Mouse (Mus musculus) neutrophil, adult 5-6 weeks (primary cell): ENCODE measurements at regions not wholly inside any gene's neighbourhood (a gene's known extent, or its start where the extent isn't known, plus 50 kb on each side); places are given as distances from the start of the nearest gene placed in this dataset.
"Not testable (repeated sequence)": the region's sequence is repeated elsewhere in the genome, so short reads cannot be mapped to it uniquely, and the experiment has no call there.

ENCODE experiments used
- ATAC-seq: fragments of 151-379, 151-347 bp; 2 replicates; pipeline ENCODE4 v1.8.0; 2017; ENCODE audit warnings: mild to moderate bottlenecking, moderate TSS enrichment; ENCODE audit not compliant: insufficient number of reproducible peaks, poor library complexity, low FRiP score, severe bottlenecking; ENCODE audit errors: extremely low read depth

DNA sequence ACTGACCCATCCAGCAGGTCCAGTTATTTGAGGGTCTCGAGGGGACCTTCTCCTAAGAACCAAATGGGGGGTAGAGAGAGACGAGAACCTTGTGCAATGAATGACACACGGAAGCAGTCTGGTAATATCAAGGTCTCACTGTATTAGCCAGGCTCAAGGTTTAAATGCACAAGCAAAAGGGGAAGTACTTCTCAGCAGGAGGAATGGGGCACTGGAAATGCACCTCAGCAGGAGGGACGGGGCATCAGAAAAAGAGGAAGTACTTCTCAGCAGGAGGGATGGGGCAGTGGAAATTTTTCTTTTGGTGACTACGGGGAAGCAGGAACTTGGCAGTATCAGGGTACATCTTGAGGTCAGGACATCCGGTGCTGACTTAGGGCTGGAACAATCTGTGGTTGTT, 74.9 kb upstream of the Vmn1r3 start:
- ATAC-seq, result not testable (repeated sequence)

DNA sequence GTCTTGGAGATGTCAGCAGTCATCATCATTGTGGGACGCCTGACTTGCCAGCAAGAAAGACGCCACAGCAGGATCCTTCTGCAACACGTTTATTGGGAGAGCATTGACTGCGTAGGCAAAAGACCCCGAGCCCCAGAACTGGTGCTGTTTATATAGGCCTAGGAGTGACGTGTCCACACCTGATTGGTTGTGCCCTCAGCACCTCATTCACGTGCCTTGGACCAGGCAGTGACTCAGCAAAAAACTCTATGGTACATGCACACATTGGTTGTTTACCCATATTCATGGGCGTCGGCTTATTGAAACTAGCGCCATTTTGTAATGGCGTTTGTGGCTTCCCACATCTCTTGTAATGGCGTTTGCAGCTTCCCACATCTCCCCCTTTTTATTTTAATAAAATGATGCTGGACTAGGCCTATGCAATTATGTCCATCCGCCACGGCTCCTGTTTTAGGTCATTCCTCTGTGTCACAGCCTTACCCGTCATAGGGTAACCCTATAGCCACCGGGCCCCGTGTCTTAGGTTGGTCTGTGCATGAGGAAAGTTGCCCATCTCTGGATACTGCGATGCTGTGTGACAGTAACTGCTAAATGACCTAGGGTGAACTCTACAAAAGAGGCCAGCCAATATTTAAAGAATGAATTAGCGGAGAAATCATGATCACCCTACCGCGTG, 67.6 kb upstream of the Vmn1r3 start:
- not testable (repeated sequence) for ATAC-seq

DNA sequence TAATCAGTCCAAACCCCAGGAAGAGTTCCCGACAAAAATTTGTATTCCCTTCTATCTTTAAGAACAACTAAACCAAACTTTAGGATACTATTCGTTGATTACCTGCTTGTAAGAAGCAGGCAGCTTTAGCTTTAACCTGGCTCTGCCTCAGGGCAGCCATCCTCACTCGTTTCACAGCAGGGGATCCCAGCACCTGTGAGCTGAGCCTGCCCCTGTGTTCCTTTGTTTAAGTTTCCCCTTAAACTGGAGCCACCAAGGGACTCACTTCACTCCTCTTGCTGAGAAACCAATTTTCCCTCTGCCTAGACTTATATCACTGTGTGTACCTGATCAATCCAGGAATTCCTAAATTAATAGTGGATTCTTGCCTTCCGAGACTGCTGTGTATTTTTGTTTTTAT, 65.1 kb upstream of the Vmn1r3 start:
- ATAC-seq, result not testable (repeated sequence)

DNA sequence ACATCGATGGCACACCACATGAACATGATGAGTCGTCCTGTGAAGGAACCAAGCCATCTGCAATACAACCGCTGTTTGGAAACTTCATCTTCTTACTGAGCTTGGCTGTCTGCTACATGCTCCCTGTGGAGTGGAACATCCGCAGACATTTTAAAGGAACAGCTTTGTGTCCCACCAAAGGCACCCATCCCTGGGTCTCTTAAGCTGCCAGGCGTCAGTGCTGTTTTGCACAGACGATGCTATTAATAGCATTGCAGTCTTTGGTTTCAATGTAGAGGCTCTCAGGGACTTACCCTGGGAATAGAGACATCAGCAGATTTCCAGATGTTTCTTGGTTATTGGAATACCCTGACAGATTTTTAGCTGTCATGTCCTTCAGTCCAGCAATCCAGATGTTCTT, 56.9 kb upstream of the Vmn1r3 start:
- not testable (repeated sequence) for ATAC-seq

DNA sequence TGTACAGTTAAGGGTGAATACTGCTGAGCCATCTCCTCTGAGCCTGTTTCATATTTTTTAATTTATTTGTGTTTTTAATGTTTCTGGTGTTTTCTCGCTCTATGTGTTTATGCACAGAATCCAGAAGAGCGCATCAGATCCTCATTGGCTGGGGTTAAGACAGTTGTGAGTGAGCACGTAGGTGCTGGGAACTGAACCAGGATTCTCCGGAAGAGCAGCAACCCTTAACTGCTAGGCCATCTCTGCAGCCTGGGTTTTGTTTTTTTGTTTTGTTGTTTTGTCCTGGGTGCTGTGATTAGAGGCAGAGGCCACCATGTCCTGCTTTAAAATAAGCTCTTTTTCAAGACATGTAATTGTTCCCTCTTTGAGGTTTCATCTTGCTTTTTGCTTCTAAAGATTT, 56.2 kb upstream of the Vmn1r3 start:
- ATAC-seq, result 0 out of 2 replicates have a peak, but pooled peaks have one; percentile 4

DNA sequence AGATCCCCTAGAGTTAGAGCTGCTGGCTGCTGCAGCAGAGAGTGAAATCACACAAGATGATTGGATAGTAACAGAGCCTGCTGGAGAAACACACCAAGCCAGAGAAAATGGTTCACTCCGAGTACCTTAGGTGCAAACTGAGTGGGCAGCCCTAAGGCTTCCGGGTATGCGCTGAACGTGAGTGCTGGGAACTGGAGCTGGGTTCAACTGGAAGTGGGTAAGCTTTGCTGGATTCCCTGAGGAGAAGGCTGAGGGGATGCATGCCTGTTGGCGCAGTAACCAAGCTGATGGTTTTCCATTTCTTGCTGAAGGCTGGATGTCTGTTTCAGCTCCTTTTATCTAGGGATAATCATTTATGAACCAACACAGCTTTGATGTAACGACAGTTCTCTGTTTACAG, 53.3 kb upstream of the Vmn1r3 start:
- 0 out of 2 replicates have a peak, but pooled peaks have one; percentile 34 for ATAC-seq

DNA sequence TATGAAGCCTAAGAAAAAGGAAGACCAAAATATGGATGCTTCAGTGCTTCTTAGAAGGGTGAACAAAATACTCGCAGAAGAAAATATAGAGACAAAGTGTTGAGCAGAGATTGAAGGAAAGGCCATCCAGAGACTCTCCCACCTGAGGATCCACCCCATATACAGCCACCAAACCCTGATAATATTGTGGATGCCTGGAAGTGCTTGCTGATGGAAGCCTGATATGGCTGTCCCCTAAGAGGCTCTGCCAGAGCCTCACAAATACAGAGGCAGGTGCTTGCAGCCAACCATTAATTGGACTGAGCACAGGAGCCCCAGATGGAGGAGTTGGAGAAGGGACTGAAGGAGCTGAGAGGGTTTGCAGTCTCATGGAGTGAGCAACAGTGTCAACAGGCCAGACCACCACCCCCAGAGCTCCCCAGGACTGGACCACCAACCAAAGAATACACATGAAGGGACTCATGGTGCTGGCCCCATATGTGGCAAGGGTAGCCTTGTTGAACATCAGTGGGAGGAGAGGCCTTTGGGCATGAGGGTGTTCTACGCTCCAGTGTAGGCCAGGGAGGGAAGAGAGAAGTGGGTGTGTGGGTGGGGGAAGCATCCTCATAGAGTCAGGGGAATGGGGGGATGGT, 51.1 kb upstream of the Vmn1r3 start:
- ATAC-seq, result not testable (repeated sequence)
